Mouse (Mus musculus) stomach, embryonic 15.5 days (tissue): Measurements from ENCODE around the gene Ror1. TPM values are rescaled to one million over a fixed set of nuclear protein-coding genes. Genes with fewer than 3 reads are reported as not detected.

Source experiments
- ATAC-seq: fragments of 200-750 bp; cut with Nextera tagmentation; 2 replicates; pipeline ENCODE4 v1.8.0; 2017; ENCODE audit warnings: low read depth, moderate number of reproducible peaks, moderate TSS enrichment; ENCODE audit not compliant: insufficient read depth, low FRiP score
- H3K27ac ChIP-seq: fragments of 300-500 bp; sonication (generic); 2 replicates; pipeline ENCODE4 v1.5.1; 2015; ENCODE audit warnings: mild to moderate bottlenecking, inconsistent platforms
- H3K27me3 ChIP-seq: fragments of 300-500 bp; sonication (generic); replicated peaks from 2 replicates; pipeline ENCODE4 v1.6.1; 2015; ENCODE audit warnings: inconsistent platforms
- H3K36me3 ChIP-seq: fragments of 300-500 bp; sonication (generic); 2 replicates; pipeline ENCODE4 v1.6.1; 2015; ENCODE audit warnings: inconsistent platforms
- H3K4me1 ChIP-seq: fragments of 300-500 bp; sonication (generic); 2 replicates; pipeline ENCODE4 v1.6.1; 2015; ENCODE audit warnings: inconsistent platforms
- H3K4me2 ChIP-seq: fragments of 300-500 bp; sonication (generic); 2 replicates; pipeline ENCODE4 v1.6.1; 2015; ENCODE audit warnings: mild to moderate bottlenecking, inconsistent platforms
- H3K4me3 ChIP-seq: fragments of 300-500 bp; sonication (generic); replicated peaks from 2 replicates; pipeline ENCODE4 v1.5.1; 2015; ENCODE audit warnings: inconsistent platforms
- H3K9ac ChIP-seq: fragments of 300-500 bp; sonication (generic); 2 replicates; pipeline ENCODE4 v1.6.1; 2015; ENCODE audit warnings: inconsistent platforms
- H3K9me3 ChIP-seq: fragments of 300-500 bp; sonication (generic); 2 replicates; pipeline ENCODE4 v1.6.1; 2016; ENCODE audit warnings: inconsistent platforms
- WGBS: fragments of 180-500 bp; shearing (Covaris S2); methylation state at CpG from one replicate; pipeline ENCODE4 v1.1.7; 2015; 5-methylcytosine and 5-hydroxymethylcytosine counted together
- polyA plus RNA-seq: library from polyadenylated mRNA; unstranded; fragments of >200 nt; fragmentation: Nextera tagmentation; extraction: Ambion mirVana; gene quantifications from 2 replicates; pipeline ENCODE4 v1.2.1, GENCODE M21; 2015

Ror1 gene
- 9.4 and 11.7 TPM in 2 replicates for polyA plus RNA-seq

DNA sequence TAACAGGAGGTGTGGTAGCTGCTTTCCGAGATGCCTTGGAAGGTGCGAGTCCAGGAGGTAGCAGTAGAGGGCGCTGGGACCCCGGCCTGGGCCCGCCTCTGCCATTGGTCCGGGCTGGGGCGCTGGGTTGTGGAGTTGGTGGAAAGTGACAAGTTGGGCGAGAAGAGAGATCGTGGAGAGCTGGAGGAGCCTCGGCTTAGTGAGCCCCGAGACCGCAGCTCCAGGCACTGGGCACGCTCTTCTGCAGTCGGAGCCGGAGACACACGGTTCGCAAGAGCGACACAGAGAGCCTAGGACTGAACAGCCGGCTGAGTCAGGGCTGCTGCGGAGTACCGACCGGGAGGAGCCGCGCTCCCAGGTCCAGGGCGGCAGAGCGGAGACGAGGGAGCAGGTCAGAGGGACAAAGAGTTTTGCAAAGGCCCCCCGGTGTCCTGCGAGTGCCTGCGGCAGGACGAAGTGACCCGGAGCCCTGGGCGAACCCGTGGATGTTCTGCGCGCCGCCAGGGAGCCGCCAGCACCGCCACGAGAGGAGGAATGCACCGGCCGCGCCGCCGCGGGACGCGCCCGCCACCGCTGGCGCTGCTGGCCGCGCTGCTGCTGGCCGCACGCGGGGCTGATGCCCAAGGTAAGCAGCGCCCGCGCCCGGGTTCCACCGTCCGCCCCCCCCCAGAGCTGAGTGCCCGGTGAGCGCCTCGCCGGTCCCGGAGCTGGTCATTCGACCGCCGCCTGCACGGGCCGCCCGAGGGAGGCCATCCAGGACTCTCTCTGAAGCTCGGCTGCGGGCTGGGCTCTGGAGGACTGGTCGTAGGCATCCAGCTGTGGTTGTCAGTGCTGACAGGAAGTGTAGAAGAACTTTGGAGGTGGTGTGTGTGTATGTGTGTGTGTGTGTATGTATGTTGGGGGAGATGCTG lies at the start of gene Ror1:
Ror1 (plus strand) TSS at position 107 of the 911 bp plus-strand sequence.
- Histone ChIP-seq H3K9ac (peak within 1 kb of the TSS; percentile 72), H3K36me3 (no peaks in the 10 kb centered on the region), H3K9me3 (no peaks in the 10 kb centered on the region), H3K27me3 (no peaks in the 10 kb centered on the region), H3K27ac (peak within 1 kb of the TSS; percentile 87), H3K4me2 (peak within 1 kb of the TSS; percentile 84), H3K4me1 (0 out of 2 replicates have a peak, but pooled peaks cover 6% of the 10 kb centered on the region), H3K4me3 (peak within 1 kb of the TSS; percentile 65)
- under 1% methylated on average over 69 of the region's 76 CpGs for WGBS
- peak; percentile 87 for ATAC-seq

GRCm38 (mm10) chr4:100047066-100047465 lies 48.5 kb upstream of the Ror1 start:
- Histone ChIP-seq H3K36me3 (no peaks in the 10 kb centered on the region), H3K27ac (no peak overlapping the region), H3K4me3 (no peak overlapping the region), H3K9me3 (no peaks in the 10 kb centered on the region), H3K27me3 (no peaks in the 10 kb centered on the region), H3K4me2 (no peak overlapping the region), H3K4me1 (peaks cover 5% of the 10 kb centered on the region), H3K9ac (no peak overlapping the region)
- WGBS: 59% methylated on average over 6 of the region's 6 CpGs
- ATAC-seq: no peak

GRCm38 (mm10) chr4:100048351-100048950 lies 47.1 kb upstream of the Ror1 start:
- H3K4me3 ChIP-seq: no peak overlapping the region
- H3K27ac ChIP-seq: peak overlapping the region; percentile 49; the same call in 1 of the 2 replicates
- no peaks in the 10 kb centered on the region for H3K9me3 ChIP-seq
- WGBS: 43% methylated on average over 7 of the region's 7 CpGs
- no peaks in the 10 kb centered on the region for H3K36me3 ChIP-seq
- no peak overlapping the region for H3K4me2 ChIP-seq
- no peak overlapping the region for H3K9ac ChIP-seq
- no peak; the same call in 1 of the 2 replicates for ATAC-seq
- peaks cover 5% of the 10 kb centered on the region for H3K4me1 ChIP-seq
- H3K27me3 ChIP-seq: no peaks in the 10 kb centered on the region

DNA sequence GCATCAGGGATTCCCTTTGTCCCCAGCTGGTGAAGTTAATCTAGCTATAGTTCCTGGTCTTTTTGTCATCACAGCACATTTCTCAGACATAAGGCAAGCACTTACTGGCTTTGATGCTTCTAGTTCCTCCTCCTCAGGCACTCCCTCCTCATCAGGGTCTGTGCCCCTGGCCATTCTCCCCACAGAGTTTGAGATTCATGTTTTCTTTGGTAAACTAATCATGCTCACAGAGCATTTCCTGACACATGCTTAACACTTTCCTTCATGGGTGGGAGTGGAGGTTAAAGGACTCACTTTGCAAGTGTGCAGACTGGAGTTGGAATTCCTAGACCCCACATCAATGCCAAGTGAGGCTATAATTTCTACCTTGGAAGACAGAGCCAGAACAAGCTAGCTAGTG lies 43.8 kb upstream of the Ror1 start:
- Histone ChIP-seq H3K9ac (no peak overlapping the region), H3K9me3 (no peaks in the 10 kb centered on the region), H3K36me3 (no peaks in the 10 kb centered on the region), H3K4me1 (peaks cover 7% of the 10 kb centered on the region), H3K27ac (no peak overlapping the region), H3K4me3 (no peak overlapping the region), H3K4me2 (no peak overlapping the region), H3K27me3 (no peaks in the 10 kb centered on the region)
- ATAC-seq: no peak

- Histone ChIP-seq H3K27ac (no peak overlapping the region), H3K4me1 (peaks cover 7% of the 10 kb centered on the region), H3K4me2 (no peak overlapping the region), H3K4me3 (no peak overlapping the region), H3K27me3 (no peaks in the 10 kb centered on the region), H3K36me3 (no peaks in the 10 kb centered on the region), H3K9me3 (no peaks in the 10 kb centered on the region), H3K9ac (no peak overlapping the region)
- WGBS: 60% methylated on average over 3 of the region's 3 CpGs
- no peak for ATAC-seq
Measured at GRCm38 (mm10) chr4:100052258-100052657, 43.3 kb upstream of the Ror1 start.

- no peak overlapping the region for H3K9ac ChIP-seq
- no peak; the same call in 1 of the 2 replicates for ATAC-seq
- H3K27ac ChIP-seq: no peak overlapping the region
- no peaks in the 10 kb centered on the region for H3K36me3 ChIP-seq
- H3K4me3 ChIP-seq: no peak overlapping the region
- no peak overlapping the region for H3K4me2 ChIP-seq
- peaks cover 6% of the 10 kb centered on the region; the same call in 1 of the 2 replicates for H3K4me1 ChIP-seq
- no peaks in the 10 kb centered on the region for H3K27me3 ChIP-seq
- 48% methylated on average over 9 of the region's 9 CpGs for WGBS
- no peaks in the 10 kb centered on the region for H3K9me3 ChIP-seq
Measured at GRCm38 (mm10) chr4:100056046-100056445, 39.5 kb upstream of the Ror1 start.

- Histone ChIP-seq H3K27ac (no peak overlapping the region), H3K9ac (no peak overlapping the region), H3K27me3 (no peaks in the 10 kb centered on the region), H3K9me3 (no peaks in the 10 kb centered on the region), H3K4me3 (no peak overlapping the region), H3K4me2 (no peak overlapping the region), H3K36me3 (no peaks in the 10 kb centered on the region), H3K4me1 (peaks cover 6% of the 10 kb centered on the region; the same call in 1 of the 2 replicates)
- 67% methylated on average over 4 of the region's 4 CpGs for WGBS
- ATAC-seq: no peak
Measured at GRCm38 (mm10) chr4:100056446-100056845, 39.1 kb upstream of the Ror1 start.

DNA sequence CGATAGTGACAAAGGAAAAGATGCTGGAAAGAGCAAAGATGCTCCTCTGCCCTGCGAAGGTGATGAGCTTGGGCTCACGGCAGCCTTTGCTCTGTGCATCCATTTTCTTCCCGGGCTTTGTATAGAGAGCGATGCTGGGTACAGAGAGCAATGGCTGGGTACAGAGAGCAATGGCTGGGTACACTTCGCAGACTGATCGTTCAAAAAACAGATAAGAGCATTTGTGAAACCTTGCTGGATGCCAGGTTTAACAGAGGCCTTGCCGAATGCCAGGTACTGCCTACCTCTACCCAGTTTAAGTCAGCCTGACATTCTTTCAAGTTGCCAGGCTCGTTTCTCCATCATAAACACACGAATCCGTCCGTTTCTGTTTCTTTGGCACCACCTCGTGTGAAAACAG lies 38.2 kb upstream of the Ror1 start:
- Histone ChIP-seq H3K4me1 (peaks cover 6% of the 10 kb centered on the region; the same call in 1 of the 2 replicates), H3K27me3 (no peaks in the 10 kb centered on the region), H3K27ac (no peak overlapping the region), H3K4me3 (no peak overlapping the region), H3K9ac (no peak overlapping the region), H3K4me2 (no peak overlapping the region), H3K9me3 (no peaks in the 10 kb centered on the region), H3K36me3 (no peaks in the 10 kb centered on the region)
- no peak for ATAC-seq
- WGBS: 80% methylated on average over 13 of the region's 13 CpGs

DNA sequence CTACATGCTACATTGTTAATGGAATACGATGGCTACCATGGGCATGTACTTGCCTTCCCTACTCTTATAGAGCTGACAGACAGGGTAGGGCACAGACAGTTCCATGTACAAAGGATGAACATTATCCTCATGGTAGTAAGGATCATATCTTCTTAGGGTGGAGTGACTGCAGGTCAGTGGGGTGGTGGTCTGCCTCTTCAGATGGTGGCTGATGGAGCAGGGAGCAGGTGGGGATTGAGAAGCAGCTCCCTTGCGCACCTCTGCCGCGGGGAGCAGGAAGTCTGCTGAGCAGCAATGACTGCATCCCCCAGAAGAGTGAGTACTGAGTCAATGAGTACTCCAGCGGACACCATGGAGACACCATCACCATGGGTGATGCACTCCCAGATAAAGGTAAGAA lies 37.0 kb upstream of the Ror1 start:
- H3K9me3 ChIP-seq: no peaks in the 10 kb centered on the region

DNA sequence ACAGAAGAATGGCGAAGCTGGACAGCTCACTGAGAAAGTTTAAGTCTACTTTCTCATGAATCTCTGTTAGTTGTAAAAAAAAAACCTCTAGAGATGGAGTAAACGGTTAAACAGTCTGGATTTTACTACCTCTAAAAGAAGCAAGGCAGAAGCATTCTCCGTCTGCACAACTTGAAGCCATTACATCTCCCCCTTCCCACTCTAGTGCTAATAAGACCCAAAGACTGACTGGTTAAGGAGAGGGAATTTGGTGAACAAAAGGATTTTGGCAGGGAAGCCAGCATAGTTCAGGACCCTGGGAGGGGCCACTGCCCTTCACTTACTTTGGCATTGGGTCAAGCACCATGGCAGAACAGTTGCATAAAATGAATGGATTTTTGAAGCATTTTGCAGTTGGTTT lies 35.8 kb upstream of the Ror1 start:
- 49% methylated on average over 3 of the region's 3 CpGs for whole genome bisulfite sequencing
- no peak for ATAC-seq

More for the DNA sequence above, 37.0 kb upstream of the Ror1 start:
- Histone ChIP-seq H3K9ac (no peak overlapping the region), H3K4me3 (no peak overlapping the region), H3K27ac (no peak overlapping the region), H3K4me1 (peaks cover 6% of the 10 kb centered on the region; the same call in 1 of the 2 replicates), H3K36me3 (no peaks in the 10 kb centered on the region), H3K4me2 (no peak overlapping the region), H3K27me3 (no peaks in the 10 kb centered on the region)
- 91% methylated on average over 5 of the region's 5 CpGs for WGBS
- ATAC-seq: no peak

DNA sequence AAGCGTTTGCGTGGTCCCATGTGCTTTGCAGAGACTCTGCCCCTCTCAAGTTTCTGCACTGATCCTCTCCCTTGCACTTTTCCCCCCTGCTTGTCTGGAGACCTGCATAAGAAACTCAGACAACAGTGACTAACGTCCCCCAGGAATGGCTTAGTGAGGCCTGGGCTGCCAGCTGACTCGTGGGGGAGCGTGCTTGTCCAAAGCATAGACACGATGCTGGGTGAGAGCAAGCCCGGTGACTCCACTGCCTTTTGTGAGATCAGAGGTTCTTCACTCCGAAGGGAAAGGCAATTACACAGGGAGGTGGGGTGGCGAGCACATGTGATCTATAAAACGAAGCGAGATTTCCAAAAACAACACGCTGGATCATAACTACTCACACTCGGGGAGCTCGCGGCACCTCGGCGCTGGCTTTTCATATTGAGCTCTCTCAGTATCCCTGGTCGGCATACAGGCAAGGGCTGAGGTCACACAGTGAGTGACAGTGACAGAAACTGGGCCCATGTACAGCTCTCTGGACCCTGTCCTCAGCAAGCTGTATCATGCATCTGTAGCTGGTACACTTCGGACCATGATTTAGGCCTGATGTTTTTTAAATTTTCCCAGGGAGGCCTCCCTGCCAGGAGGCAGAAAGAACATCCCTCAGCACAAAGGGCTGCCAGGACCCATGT lies 34.1 kb upstream of the Ror1 start:
- H3K36me3 ChIP-seq: no peaks in the 10 kb centered on the region
- no peaks in the 10 kb centered on the region for H3K27me3 ChIP-seq
- H3K9me3 ChIP-seq: no peaks in the 10 kb centered on the region
- H3K4me2 ChIP-seq: no peak overlapping the region
- no peak overlapping the region for H3K27ac ChIP-seq
- WGBS: 67% methylated on average over 19 of the region's 19 CpGs
- H3K9ac ChIP-seq: no peak overlapping the region
- H3K4me3 ChIP-seq: no peak overlapping the region
- H3K4me1 ChIP-seq: peaks cover 4% of the 10 kb centered on the region; the same call in 1 of the 2 replicates
- ATAC-seq: no peak

More for the DNA sequence above, 35.8 kb upstream of the Ror1 start:
- H3K4me1 ChIP-seq: peaks cover 6% of the 10 kb centered on the region; the same call in 1 of the 2 replicates
- no peaks in the 10 kb centered on the region for H3K36me3 ChIP-seq
- H3K4me2 ChIP-seq: no peak overlapping the region
- no peak overlapping the region for H3K27ac ChIP-seq
- H3K9ac ChIP-seq: no peak overlapping the region
- H3K4me3 ChIP-seq: no peak overlapping the region
- no peaks in the 10 kb centered on the region for H3K27me3 ChIP-seq
- no peaks in the 10 kb centered on the region for H3K9me3 ChIP-seq
